Mouse (Mus musculus) G1E (cell line): Measurements from ENCODE around the gene Dhrs4.

Experiments used
- CTCF ChIP-seq: IDR thresholded peaks from 2 replicates; pipeline ENCODE4 v1.5.1; 2012; ENCODE audit warnings: low read depth, low read length, inconsistent platforms, mixed read lengths
- GATA1 ChIP-seq: IDR thresholded peaks from 2 replicates; pipeline ENCODE4 v1.6.1; 2012; ENCODE audit warnings: borderline replicate concordance, low read length, inconsistent platforms, mixed read lengths

GRCm38 (mm10) chr14:55490361-55491201, 12.0 kb downstream of the Dhrs4 start, which contains the start of gene Carmil3:
- TF ChIP-seq CTCF: no peak
- no peak for TF ChIP-seq GATA1
